Mouse (Mus musculus): ENCODE data around the gene Mapk12. TPM values are rescaled to one million over a fixed set of nuclear protein-coding genes. Genes with fewer than 3 reads are reported as not detected.

Gene Mapk12
- polyA plus RNA-seq, 1 experiment from 2014 or later = 19.9 TPM

- Histone ChIP-seq H3K4me2 (no peak overlapping the region), H3K4me1 (replicated peaks) (peaks cover 32% of the 10 kb centered on the region), H3K9me3 (replicated peaks) (no peaks in the 10 kb centered on the region), H3K27ac (ENCODE audit: poor library complexity, severe bottlenecking) (no peak overlapping the region), H3K9ac (no peak overlapping the region), H3K27me3 (replicated peaks) (peaks cover 76% of the 10 kb centered on the region), H3K4me3 (no peak overlapping the region), H3K36me3 (no peaks in the 10 kb centered on the region)
- no peak for ATAC-seq (ENCODE audit: insufficient number of reproducible peaks, low FRiP score)
- 20% methylated on average over 10 of the region's 10 CpGs for WGBS
These were observed 7.0 kb upstream of the Mapk12 start for GRCm38 (mm10) chr15:89147456-89147855.

GRCm38 (mm10) chr15:89147024-89147423 lies 6.5 kb upstream of the Mapk12 start:
- H3K9ac ChIP-seq = peak overlapping the region; percentile 39; the same call in 1 of the 2 replicates
- 8% methylated on average over 15 of the region's 16 CpGs for WGBS
- peaks cover 34% of the 10 kb centered on the region for H3K4me1 ChIP-seq (replicated peaks)
- no peaks in the 10 kb centered on the region for H3K36me3 ChIP-seq
- H3K27me3 ChIP-seq (replicated peaks) = peaks cover 80% of the 10 kb centered on the region
- H3K4me2 ChIP-seq = peak overlapping the region; percentile 63
- H3K4me3 ChIP-seq = peak overlapping the region; percentile 34
- ATAC-seq (ENCODE audit: insufficient number of reproducible peaks, low FRiP score) = no peak
- H3K27ac ChIP-seq (ENCODE audit: poor library complexity, severe bottlenecking) = no peak overlapping the region
- H3K9me3 ChIP-seq (replicated peaks) = no peaks in the 10 kb centered on the region

DNA sequence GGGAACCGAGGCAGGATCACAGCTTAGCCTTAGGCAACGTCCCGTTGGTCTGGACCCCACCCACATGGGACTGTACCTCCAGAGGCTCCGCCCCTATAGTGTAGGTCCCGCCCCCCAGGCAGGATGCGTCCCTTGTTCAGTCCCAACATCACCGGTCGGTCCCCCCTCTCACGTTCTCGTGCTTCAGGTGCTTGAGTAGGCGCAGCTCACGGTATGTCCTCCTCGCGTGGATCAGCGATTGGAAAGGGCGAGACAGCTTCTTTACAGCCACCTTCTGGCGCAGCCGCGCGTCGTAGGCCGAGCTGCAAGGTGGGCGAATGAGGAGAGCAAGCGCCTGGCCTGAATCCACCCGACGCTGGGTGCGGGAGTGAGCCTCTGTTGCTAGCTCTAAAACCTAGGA lies 6.0 kb upstream of the Mapk12 start:
- Histone ChIP-seq H3K4me2 (peak overlapping the region; percentile 63), H3K9ac (peak overlapping the region; percentile 39), H3K27me3 (replicated peaks) (peaks cover 85% of the 10 kb centered on the region), H3K27ac (ENCODE audit: poor library complexity, severe bottlenecking) (no peak overlapping the region), H3K36me3 (no peaks in the 10 kb centered on the region), H3K4me3 (peak overlapping the region; percentile 34), H3K9me3 (replicated peaks) (no peaks in the 10 kb centered on the region), H3K4me1 (replicated peaks) (peaks cover 39% of the 10 kb centered on the region)
- 2% methylated on average over 27 of the region's 27 CpGs for WGBS
- ATAC-seq (ENCODE audit: insufficient number of reproducible peaks, low FRiP score) = no peak

DNA sequence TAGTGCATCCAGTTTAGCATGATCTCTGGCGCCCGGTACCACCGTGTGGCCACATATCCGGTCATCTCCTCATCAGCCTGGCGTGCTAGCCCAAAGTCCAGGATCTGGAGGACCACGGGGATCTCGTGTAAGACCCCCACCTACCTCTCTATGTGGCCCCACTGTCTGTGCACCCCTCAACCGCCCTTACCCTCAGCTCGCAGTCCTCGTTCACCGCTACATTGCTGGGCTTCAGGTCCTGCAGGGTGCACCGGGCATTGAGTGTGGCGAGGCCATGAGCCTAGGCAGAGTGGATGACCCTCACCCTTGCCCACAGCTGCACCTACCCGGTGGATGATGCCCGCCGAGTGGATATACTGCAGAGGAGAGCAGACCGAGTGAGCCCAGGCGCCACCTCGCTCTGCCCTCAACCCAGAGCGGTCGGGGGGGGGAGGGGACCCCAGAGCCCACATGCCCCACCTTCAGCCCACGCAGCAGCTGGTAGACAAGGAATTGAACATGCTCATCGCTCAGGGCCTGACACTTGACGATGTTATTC lies 5.4 kb upstream of the Mapk12 start:
- peaks cover 92% of the 10 kb centered on the region for H3K27me3 ChIP-seq (replicated peaks)
- 0 out of 2 replicates have a peak overlapping the region, but pooled peaks have one; percentile 34 for H3K4me3 ChIP-seq
- no peak overlapping the region for H3K27ac ChIP-seq (ENCODE audit: poor library complexity, severe bottlenecking)
- H3K9me3 ChIP-seq (replicated peaks) = no peaks in the 10 kb centered on the region
- no peak for ATAC-seq (ENCODE audit: insufficient number of reproducible peaks, low FRiP score)
- 58% methylated on average over 24 of the region's 24 CpGs for WGBS
- no peaks in the 10 kb centered on the region for H3K36me3 ChIP-seq
- H3K4me1 ChIP-seq (replicated peaks) = peaks cover 46% of the 10 kb centered on the region
- peak overlapping the region; percentile 63 for H3K4me2 ChIP-seq
- H3K9ac ChIP-seq = no peak overlapping the region

- Histone ChIP-seq H3K4me2 (no peak overlapping the region), H3K36me3 (no peaks in the 10 kb centered on the region), H3K27ac (ENCODE audit: poor library complexity, severe bottlenecking) (no peak overlapping the region), H3K9me3 (replicated peaks) (no peaks in the 10 kb centered on the region), H3K27me3 (replicated peaks) (peaks cover 95% of the 10 kb centered on the region), H3K4me1 (replicated peaks) (peaks cover 46% of the 10 kb centered on the region), H3K4me3 (no peak overlapping the region), H3K9ac (no peak overlapping the region)
- 81% methylated on average over 11 of the region's 11 CpGs for WGBS
- no peak for ATAC-seq (ENCODE audit: insufficient number of reproducible peaks, low FRiP score)
These were observed 4.5 kb upstream of the Mapk12 start for GRCm38 (mm10) chr15:89144965-89145364.

GRCm38 (mm10) chr15:89143134-89143533 lies 2.6 kb upstream of the Mapk12 start:
- peaks cover 83% of the 10 kb centered on the region for H3K27me3 ChIP-seq (replicated peaks)
- H3K27ac ChIP-seq (ENCODE audit: poor library complexity, severe bottlenecking) = no peak overlapping the region
- no peak overlapping the region for H3K9ac ChIP-seq
- no peak for ATAC-seq (ENCODE audit: insufficient number of reproducible peaks, low FRiP score)
- no peaks in the 10 kb centered on the region for H3K9me3 ChIP-seq (replicated peaks)
- no peak overlapping the region for H3K4me3 ChIP-seq
- no peak overlapping the region for H3K4me2 ChIP-seq
- peaks cover 37% of the 10 kb centered on the region for H3K4me1 ChIP-seq (replicated peaks)
- no peaks in the 10 kb centered on the region for H3K36me3 ChIP-seq
- WGBS = 68% methylated on average over 2 of the region's 2 CpGs

DNA sequence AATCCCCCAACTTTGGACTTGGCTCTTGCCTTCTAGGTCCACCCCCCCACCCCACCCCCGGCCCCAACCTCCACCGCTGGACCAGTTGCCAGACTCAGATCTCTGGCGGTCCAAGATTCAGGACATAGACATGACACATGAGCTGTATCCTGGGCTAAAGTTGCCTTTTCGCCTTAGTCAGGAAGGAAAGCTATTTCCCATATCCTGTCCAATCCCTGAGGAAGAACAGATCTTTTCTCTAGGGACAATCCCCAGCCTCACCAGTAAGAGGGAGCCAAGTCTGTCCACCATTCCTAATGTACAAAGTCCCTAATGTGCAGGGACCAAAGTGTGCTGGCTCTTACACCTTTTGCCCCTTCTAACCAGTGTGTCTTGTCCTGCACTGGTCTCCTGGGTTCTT lies 1.4 kb upstream of the Mapk12 start:
- ATAC-seq (ENCODE audit: insufficient number of reproducible peaks, low FRiP score) = no peak
- Histone ChIP-seq H3K27me3 (replicated peaks) (peaks cover 71% of the 10 kb centered on the region), H3K27ac (ENCODE audit: poor library complexity, severe bottlenecking) (no peak overlapping the region), H3K9me3 (replicated peaks) (no peaks in the 10 kb centered on the region), H3K9ac (no peak overlapping the region), H3K36me3 (no peaks in the 10 kb centered on the region), H3K4me2 (no peak overlapping the region), H3K4me3 (no peak overlapping the region), H3K4me1 (replicated peaks) (peaks cover 48% of the 10 kb centered on the region)
- WGBS = 52% methylated on average over 4 of the region's 4 CpGs

DNA sequence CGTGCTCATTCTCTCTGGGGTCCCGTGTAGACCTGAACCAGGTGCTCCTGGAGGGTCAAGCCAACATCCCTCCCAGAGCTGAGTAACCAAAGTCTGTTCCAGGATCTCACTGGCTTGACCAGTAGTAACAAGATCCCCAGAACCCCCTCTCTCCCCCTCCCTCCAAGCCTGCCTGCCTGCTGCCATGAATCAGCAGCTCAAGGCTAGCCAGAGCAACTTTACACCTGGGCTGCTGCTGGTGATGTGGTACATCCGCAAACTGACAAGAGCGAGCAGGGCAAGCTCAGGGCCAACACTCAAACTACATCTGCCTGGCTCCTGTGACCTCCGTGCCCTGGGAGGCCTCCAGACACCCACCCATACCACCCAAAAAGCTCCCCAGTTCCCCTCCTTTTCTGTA lies 940 bp upstream of the Mapk12 start:
- no peak overlapping the region for H3K27ac ChIP-seq (ENCODE audit: poor library complexity, severe bottlenecking)
- H3K4me2 ChIP-seq = no peak overlapping the region; the same call in 1 of the 2 replicates
- ATAC-seq (ENCODE audit: insufficient number of reproducible peaks, low FRiP score) = no peak
- peaks cover 66% of the 10 kb centered on the region for H3K27me3 ChIP-seq (replicated peaks)
- peaks cover 43% of the 10 kb centered on the region for H3K4me1 ChIP-seq (replicated peaks)
- no peak overlapping the region for H3K9ac ChIP-seq
- no peaks in the 10 kb centered on the region for H3K9me3 ChIP-seq (replicated peaks)
- 17% methylated on average over 5 of the region's 5 CpGs for WGBS
- H3K36me3 ChIP-seq = no peaks in the 10 kb centered on the region
- no peak overlapping the region for H3K4me3 ChIP-seq

GRCm38 (mm10) chr15:89140048-89140658 lies 350 bp downstream of the Mapk12 start:
- WGBS = under 1% methylated on average over 53 of the region's 53 CpGs
- peak overlapping the region; percentile 75 for H3K4me3 ChIP-seq
- peaks cover 2% of the 10 kb centered on the region; the same call in 1 of the 2 replicates for H3K36me3 ChIP-seq
- ATAC-seq (ENCODE audit: insufficient number of reproducible peaks, low FRiP score) = peak; percentile 20
- peak overlapping the region; percentile 7; the same call in 1 of the 2 replicates for H3K27ac ChIP-seq (ENCODE audit: poor library complexity, severe bottlenecking)
- peaks cover 53% of the 10 kb centered on the region for H3K27me3 ChIP-seq (replicated peaks)
- no peaks in the 10 kb centered on the region for H3K9me3 ChIP-seq (replicated peaks)
- peak overlapping the region; percentile 75 for H3K9ac ChIP-seq
- peaks cover 38% of the 10 kb centered on the region for H3K4me1 ChIP-seq (replicated peaks)
- H3K4me2 ChIP-seq = peak overlapping the region; percentile 98

- H3K36me3 ChIP-seq = peaks cover 6% of the 10 kb centered on the region; the same call in 1 of the 2 replicates
- no peak overlapping the region for H3K4me2 ChIP-seq
- no peak overlapping the region for H3K9ac ChIP-seq
- peaks cover 38% of the 10 kb centered on the region for H3K27me3 ChIP-seq (replicated peaks)
- WGBS = 95% methylated on average over 5 of the region's 6 CpGs
- H3K4me3 ChIP-seq = no peak overlapping the region
- no peaks in the 10 kb centered on the region for H3K9me3 ChIP-seq (replicated peaks)
- ATAC-seq (ENCODE audit: insufficient number of reproducible peaks, low FRiP score) = no peak
- H3K27ac ChIP-seq (ENCODE audit: poor library complexity, severe bottlenecking) = no peak overlapping the region
- H3K4me1 ChIP-seq (replicated peaks) = peaks cover 38% of the 10 kb centered on the region
These were observed 2.0 kb downstream of the Mapk12 start for GRCm38 (mm10) chr15:89138531-89138930.

- H3K36me3 ChIP-seq = peaks cover 10% of the 10 kb centered on the region
- H3K27me3 ChIP-seq (replicated peaks) = peaks cover 33% of the 10 kb centered on the region
- H3K27ac ChIP-seq (ENCODE audit: poor library complexity, severe bottlenecking) = no peak overlapping the region
- H3K4me3 ChIP-seq = no peak overlapping the region
- peak overlapping the region; percentile 56; the same call in 1 of the 2 replicates for H3K4me2 ChIP-seq
- ATAC-seq (ENCODE audit: insufficient number of reproducible peaks, low FRiP score) = no peak
- peaks cover 38% of the 10 kb centered on the region for H3K4me1 ChIP-seq (replicated peaks)
- 75% methylated on average over 7 of the region's 7 CpGs for WGBS
- no peaks in the 10 kb centered on the region for H3K9me3 ChIP-seq (replicated peaks)
- H3K9ac ChIP-seq = no peak overlapping the region
These were observed 2.5 kb downstream of the Mapk12 start for GRCm38 (mm10) chr15:89138046-89138405.
